Mouse (Mus musculus) gastrocnemius, postnatal 4 days (tissue): ENCODE measurements around the gene Ndufa8. TPM values are rescaled to one million over a fixed set of nuclear protein-coding genes. Genes with fewer than 3 reads are reported as not detected.

Experiments
- DNase-seq, 2 experiments: peaks; one replicate each; pipeline ENCODE4 v3.0.0; 2021 to 2022; ENCODE audit warnings: low spot score in 2 of 2, mixed read lengths in 2 of 2
- total RNA-seq, 2 experiments: library from RNA; stranded (reverse); gene quantifications; 2 replicates each; pipeline ENCODE4 v1.2.3; 2021

The Ndufa8 gene
- total RNA-seq, 2 experiments from 2014 or later = 249 to 250 TPM

DNA sequence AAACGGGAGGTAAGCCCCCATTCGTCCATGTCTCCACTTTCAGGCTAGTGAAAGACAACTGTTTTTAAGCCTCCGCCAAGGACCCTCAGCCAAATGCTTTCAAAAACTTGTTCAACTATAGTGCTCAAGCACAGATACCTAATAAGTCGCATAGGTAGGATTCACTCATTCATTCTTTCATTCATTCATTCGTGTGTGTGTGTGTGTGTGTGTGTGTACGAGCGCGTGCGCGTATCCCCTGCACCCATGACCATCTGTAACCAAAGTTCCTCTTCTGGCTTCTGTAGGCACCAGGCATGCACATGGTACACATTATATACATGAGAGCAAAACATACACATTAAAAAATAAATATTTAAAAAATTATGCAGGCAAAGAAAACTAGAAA lies 355 bp upstream of the Ndufa8 start:
- DNase-seq = no peak

DNA sequence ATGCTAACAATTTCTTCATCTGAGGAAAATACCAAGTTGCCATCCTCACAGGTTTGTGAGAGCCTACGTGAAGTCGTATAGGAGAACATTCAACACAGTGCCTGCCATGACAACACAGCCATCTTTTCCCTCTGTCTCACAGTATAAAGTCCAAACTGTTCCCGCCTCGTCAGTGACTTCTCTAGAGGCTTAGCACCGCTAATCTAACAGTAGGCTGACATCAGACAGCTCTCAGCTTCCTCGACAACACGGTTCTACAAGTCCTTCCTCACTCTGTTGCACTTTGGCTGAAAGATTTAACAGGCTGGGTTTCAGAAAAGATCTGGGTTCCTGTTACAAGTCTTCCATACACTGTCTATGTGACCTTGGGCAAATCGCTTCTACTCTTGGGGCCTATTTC lies 1.0 kb downstream of the Ndufa8 start:
- no peak for DNase-seq

DNA sequence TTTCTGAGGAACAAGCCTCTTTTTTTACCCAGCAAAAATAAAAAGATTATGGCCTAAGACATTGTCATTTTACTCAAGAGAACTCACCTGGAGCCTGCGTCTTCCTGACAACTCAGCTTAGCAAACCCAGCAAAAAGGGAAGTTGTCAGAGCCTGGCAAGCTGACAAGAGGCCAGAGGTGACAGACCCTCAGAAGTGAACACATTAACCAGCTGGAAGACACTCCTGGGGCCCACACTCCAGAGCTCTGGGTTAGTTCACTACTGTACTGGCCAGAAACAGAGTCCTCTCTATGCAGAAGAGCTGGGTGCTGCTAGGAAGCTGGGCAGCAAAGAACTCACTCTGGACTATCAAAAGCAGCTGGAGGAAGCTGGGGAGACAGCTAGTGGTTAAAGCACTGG lies 8.3 kb downstream of the Ndufa8 start:
- DNase-seq = no peak

DNA sequence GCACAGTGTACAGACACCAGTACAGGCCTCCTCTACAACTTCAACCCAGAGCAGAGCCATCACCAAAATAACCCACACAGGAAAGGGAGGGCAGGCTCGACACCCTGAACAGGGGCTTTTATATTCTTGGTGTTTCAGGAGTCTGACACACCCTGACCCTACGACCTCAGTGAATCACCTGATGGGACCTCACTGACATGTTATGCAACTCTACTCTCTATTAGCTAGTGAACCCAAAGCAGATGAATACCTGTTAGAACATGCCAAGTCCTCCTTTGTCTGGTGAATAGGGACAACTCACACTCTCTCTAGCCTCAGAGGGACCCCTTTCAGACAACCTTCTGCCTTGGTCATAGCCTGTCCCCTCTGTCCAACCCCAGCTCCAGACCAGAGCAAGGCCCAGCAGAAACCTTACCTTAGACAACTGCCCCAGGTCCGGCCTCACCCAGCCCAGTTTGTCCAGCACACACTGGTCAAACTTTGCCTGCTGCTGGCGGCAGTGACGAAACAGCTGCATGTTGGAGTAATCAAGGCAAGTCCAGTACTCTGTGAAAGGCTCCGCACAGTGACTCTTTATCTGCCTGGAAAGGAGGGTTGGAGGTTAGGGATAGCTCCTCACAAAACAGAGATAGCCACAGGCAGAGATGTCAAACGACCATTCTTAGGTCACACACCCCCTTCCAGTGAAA lies 9.8 kb downstream of the Ndufa8 start:
- no peak for DNase-seq

DNA sequence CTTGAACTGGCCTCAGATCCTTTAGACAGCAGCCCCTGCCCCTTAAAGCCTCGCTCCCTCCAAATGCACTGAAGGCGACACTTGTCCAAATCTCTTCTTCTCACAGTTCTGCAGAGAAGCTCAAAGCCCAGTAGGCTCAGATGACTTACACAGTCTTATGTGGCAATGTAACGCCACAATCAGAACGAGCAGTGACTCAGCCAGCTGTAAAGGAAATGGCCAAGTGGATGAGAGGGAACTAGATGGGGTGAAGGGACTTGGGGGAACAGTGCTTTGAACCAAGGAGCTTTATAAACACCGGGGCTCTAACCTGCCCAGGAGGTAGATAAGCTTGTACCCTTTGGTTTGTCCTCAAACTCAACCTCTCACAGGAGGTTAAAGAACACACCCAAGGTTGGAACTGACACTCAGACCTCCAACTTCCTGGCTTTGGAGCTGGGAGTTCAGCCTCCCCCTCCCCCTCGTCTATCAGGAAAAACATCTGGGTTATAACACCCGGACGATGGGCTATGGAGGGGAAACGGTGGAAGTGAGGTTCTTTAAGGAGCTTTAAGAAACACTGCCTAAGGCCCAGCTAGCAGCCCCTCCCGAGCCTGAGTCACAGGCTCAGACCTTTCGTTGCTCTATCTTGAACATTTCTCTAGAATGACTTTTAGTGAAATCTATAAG lies 13.7 kb downstream of the Ndufa8 start:
- DNase-seq = no peak

DNA sequence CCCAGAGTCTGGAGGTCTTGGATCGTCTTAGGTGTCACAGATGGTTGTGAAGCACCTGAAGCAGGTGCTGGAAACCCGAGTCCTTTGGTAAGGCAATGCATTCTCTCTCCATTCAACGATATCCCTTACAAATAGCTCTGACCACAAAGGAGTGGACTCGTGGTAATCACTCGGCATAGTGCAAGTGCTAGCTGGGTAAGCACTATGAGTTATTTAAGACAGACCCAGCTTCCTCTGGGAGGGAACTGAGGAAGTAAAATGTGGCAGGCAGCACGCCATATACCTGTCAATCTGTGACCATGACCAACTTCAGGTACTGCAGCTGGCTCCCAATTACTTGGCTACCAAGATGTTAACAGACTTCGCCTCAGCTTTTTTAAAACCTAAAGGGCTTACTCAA lies 14.3 kb downstream of the Ndufa8 start:
- DNase-seq = no peak

DNA sequence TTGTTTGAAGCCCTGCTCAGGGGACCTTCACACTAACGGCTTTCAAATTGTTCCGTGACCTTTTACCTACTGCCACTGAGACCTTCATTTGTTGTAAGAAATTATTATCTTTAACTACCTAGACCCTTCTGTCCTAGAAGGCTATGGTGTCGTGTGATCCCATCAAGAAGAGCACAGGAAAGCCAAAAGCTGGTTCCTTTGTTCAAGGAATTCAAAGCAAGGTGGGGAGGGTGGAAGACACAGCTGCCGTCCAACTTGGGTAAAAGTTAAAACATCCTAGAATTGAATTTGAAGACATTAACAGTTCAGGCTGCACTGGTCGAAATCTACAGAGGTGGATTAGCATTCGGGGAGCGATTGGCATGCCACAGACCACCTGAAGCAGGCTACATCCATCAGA lies 15.2 kb downstream of the Ndufa8 start:
- DNase-seq = no peak

DNA sequence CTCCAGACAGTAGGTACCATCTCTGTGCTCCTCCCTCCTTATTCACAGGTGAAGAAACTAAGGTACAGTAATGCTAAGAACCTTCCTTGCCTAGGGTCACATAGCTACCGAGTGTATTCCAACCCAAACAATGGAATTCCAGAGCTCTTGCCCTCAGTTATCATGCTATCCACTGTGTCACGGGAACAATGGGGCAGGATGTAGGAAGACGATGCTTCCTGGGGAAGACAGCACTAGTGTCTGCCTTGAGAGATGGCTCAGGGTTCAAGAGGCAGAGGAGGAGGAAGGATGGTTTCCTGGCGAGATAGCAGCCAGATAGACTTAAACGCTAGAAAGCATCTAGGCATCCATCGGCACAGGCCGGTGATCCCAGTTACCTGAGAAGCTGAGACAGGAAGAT lies 16.3 kb downstream of the Ndufa8 start:
- DNase-seq = no peak

DNA sequence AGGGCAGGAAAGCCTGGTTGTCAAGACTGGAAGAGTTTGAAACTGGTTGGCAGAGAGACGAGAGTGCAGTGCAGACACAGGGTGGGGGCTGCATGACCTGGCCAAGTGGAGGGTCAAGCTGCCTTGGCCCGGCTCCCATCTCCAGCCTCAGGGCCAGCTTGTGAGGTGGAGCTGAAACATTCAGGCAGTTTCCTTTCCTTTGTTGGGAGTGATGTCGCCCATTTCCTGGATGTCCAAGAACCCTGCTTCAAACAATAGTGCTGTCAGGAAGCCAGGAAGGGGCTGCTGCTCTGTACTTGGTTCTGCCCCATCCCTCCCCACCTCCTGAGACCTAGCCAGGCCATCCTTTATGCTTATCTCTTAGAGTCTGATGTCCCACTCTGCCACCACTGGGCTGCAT lies 25.9 kb downstream of the Ndufa8 start:
- DNase-seq = no peak

DNA sequence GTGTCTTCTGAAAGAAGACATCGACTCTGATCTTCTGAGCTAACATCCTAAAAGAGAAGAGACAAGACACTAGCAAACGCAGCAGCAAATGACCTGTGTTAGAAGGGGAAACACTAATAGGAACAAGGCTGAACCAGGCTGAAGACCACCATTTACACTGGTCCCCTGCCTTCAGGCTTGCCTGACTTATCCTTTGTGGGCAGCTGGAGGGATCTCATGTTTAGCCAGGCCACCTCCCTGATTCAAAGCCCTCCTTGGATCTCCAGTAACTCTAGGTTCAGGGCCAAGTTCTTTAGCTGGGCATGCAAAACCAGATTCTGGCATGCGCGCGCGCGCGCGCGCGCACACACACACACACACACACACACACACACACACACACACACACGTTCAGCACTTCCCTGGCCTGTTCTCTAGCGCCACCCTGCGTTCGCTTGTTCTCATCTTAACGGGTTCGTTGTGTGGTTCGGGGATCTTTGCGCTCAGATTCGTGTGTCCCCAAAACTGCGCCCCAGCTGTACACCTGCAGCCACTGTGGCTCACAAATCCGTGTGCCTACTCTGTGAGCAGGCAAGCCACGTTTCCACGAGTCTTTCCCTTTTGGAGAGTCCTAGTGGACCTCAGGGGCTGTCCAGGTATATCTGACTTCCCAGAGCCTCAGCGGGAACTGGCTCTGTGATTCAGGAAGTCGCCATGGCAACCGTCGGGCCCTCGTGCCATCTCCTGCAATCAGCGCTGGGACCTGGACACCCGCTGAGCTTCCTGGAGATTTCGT lies 27.6 kb downstream of the Ndufa8 start:
- DNase-seq = peak; percentile 64 to 86

DNA sequence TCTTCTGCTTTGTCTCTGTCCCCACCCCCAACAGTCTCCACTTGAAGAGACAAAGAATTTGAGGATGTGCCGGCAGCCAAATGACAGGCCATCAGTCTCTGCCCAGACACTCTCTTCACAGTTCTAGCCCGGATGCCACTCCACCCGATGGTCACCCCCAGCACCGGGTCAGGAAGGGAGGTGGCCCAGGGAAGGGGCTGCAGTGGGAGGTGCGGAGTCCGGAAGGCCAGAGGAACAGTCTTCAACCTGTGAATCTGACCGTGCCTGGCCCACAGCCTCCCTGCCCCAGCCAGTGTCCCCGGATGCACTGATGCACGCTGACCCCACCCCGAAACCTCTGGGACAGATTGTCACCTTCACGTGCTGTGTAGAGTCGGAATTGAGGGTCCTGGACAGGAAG lies 36.2 kb downstream of the Ndufa8 start:
- DNase-seq = no peak

DNA sequence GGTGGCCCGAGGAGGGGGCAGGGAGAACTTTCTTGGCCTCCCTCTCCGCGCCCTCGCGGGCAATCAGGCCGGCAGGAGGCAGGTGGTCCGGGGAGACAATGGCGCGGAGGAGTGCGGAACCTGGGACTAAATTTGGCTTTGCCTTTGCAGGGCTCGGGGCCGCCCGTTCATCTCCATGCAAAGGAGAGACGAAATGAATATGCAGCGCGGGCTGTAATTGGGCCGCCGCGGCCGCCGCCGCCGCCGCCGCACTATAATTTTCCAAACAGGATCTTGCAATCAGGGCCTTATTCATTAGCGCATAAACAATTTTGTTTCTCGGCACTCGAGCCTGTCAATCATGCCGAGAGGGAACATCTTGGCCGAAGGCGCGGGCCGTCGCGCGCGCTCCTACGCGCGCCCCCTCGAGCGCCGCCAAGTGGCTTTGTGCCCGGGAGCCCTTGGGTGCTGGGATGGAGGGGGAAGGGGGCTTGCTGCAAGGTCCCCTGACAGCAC lies 37.8 kb downstream of the Ndufa8 start:
- DNase-seq = no peak

DNA sequence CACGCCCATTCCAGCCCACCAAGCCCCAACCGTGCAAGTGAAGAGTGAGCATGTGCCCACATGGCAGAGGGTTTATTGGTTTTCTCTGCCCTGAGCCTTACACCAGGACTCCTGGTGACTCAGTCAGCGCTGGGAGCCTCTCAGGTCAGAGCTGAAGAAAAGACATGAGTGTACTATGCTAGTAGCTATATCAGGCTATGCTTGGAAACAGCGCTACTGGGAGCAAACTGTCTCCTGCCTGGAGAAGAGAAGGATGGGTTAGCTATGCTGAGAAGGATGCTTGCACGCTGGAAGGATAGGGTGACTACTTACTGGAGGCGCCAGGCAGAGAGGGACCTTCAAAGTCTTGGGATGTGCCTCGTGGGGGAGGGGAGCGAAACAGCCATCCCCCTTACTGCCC lies 38.6 kb downstream of the Ndufa8 start:
- DNase-seq = no peak

DNA sequence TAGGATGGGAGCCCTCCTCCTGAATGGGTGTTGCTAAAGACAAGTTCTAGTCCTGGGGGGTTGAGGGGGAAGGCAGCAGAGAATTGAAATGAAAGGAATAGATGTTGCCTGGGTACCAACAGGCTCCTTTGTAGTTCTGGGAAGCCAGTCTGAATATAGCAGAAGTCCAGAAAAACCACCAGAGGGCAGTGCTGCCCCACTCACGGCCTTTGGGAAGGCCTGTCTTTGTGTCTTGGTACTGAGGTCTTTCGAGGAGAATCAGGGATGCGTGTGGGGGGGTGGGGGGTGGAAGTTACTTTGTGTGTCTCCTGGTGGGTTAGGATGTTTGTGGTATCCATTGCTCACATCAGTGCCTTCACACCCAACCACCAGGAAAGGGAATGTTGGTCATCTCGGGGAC lies 39.8 kb downstream of the Ndufa8 start:
- peak; percentile 43 to 57 for DNase-seq

DNA sequence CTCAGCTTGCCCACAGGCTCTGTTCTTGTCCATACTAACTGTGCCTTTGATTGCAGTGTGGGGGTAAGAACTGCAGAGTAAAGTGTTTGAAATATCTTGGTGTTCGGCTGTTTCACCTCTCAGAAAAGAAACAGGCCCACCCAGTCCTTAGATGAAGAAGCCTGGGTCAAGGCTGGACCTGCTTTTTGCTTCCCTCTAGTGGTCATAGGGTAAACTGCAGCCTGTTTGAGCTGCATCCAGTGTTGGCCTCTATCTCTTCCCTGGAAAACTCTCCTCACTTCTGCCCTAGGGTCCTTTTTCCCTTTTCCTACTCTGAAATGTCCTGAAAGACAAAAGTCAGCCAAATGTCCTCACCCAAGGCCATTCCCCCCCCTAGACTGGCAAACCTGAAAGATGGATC lies 41.1 kb downstream of the Ndufa8 start:
- peak in 1 of 2 experiments; percentile 46 for DNase-seq

DNA sequence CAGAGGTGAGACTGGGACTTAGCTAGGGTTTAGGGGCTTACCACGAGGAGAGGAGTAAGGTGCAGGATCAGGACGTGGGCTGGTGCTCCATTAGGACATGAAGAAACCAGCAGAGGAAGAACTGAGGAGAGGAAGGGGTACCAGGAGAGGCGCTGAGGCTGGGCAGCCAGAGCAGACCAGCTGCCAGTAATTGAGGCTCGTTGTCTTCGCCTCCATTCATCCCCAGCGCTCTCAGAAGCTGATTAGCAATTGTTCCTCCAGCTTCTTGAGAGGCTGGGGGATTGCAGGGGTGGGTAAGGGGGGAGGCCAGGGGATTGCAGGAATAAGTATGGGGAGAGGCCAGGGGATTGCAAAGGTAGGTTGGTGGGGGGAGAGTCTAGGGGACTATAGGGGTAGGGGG lies 47.0 kb downstream of the Ndufa8 start:
- no peak for DNase-seq

DNA sequence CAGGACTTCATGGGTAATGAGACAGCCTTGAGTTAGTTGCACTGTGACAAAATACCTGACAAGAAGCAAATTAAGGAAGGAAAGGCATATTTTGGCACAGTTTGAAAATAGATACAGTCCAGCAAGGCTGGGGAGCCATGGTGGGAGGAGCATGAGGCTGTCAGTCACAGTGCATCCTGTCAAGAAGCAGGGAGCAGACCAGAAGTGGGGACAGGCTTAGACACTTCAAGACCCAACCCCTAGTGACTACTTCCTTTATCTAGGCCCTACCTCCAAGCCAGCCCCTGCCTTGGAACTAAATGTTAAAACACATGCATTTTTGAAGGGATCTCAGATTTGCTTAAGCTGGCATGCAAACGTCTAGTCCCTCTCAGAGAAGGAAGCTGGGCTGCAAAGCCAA lies 48.8 kb downstream of the Ndufa8 start:
- DNase-seq = no peak

DNA sequence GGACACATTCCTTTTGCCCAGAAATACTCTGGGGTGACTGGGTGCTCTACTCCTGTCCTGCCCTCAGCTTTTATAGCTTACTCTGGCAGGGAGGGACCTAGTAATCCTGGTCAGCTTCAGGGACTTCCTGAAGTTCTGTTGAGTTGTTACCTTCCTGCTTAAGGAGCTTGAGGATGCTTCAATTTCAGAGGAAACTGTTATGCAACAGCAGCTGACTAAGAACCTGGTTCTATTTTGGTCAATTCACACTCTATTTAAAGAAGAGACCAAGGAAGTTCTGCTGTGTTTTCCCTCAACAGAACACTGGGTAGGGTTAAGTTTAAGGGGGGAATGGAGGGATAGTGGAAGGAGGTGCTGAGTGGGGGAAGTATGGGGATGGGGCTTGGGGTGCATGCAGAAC lies 50.0 kb downstream of the Ndufa8 start:
- no peak for DNase-seq

DNA sequence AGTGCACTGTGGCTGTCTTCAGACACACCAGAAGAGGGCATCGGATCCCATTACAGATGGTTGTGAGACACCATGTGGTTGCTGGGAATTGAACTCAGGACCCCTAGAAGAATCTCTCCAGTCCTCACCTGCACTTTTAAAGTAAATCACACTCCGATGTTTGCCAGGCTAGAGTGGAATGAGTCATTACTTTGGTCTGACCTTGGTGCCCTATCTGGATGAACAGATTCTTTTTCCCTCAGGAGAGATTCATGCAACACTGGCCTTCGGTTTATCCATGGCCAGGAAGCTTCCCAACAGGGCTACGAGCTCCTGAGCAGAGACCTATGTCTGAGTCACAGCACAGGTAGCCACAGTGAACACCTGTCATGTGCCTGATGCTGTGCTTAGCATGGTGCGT lies 50.8 kb downstream of the Ndufa8 start:
- no peak for DNase-seq

DNA sequence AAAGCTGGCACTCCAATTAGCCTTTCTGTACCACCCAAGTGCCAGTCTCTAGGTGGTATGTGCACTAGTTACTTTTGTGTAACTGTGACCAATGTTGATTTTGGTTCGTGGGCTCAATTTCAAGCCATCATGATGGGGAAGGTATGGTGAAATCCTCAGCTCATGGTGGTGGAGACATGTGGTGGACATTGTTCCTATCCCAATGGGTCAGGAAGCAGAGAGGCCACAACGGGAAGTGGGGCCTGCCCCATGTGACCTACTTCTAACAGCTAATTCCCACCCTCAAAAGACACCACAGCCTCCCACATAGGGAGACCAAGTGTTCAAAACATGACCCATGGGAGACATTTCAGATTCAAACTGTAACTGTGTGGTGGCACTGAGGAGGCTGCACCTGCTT lies 52.5 kb downstream of the Ndufa8 start:
- DNase-seq = no peak

DNA sequence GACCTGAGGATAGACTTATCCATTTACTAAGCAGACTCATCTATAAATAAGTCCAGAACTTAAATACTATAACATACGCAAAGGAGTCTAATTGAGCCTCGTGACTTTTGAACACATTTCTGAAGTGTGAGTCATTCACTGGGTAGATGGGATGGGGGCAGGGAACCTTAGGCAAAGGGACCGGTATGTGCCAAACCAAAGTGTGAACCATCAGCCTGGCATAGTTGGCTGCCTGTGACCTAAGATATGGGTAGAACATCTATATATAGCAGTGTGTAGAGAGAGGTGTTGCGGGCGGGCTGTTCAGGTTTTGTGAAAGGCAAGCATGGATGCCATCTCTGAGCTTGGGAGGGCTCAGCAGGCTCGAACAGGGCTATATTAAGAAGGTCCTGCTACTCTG lies 54.9 kb downstream of the Ndufa8 start:
- DNase-seq = no peak

DNA sequence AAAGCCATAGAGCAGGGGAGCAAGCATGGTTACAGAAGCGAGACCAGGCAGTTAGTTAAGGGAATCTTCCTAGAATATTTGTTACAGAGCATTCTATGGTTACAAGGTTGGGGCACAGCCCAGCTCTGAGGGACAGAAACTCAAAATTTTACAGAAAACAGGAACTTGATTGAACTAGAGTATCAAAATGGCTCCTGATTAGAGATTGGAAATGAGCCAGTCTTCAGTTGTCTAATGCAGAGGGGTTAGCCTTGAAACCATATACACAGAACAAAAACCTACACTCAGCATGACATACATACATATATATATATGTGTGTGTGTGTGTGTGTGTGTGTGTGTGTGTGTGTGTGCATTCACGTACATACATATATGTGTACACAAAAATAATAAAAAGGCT lies 55.7 kb downstream of the Ndufa8 start:
- DNase-seq = no peak
